Mouse (Mus musculus) embryonic facial prominence, embryonic 14.5 days (tissue): ENCODE measurements at regions not wholly inside any gene's neighbourhood (a gene's known extent, or its start where the extent isn't known, plus 50 kb on each side); places are given as distances from the start of the nearest gene placed in this dataset.

ENCODE experiments used
- ATAC-seq: fragments of 200-750 bp; cut with Nextera tagmentation; 2 replicates; pipeline ENCODE4 v1.8.0; 2017; ENCODE audit warnings: low read depth, moderate number of reproducible peaks, moderate TSS enrichment
- DNase-seq: peaks from one replicate; pipeline ENCODE4 v3.0.0-alpha.2; 2015; ENCODE audit warnings: low spot score
- H3K27ac ChIP-seq: fragments of 300-500 bp; sonication (generic); replicated peaks from 2 replicates; pipeline ENCODE4 v1.5.1; 2014; ENCODE audit warnings: low read depth, mild to moderate bottlenecking, low read length, moderate library complexity
- H3K27me3 ChIP-seq: fragments of 300-500 bp; sonication (generic); replicated peaks from 2 replicates; pipeline ENCODE4 v1.6.1; 2014; ENCODE audit warnings: low read length; ENCODE audit not compliant: control insufficient read depth, insufficient read depth
- H3K36me3 ChIP-seq: fragments of 300-500 bp; sonication (generic); 2 replicates; pipeline ENCODE4 v1.6.1; 2014; ENCODE audit warnings: low read length, mixed read lengths; ENCODE audit not compliant: control insufficient read depth, insufficient read depth
- H3K4me1 ChIP-seq: fragments of 300-500 bp; sonication (generic); 2 replicates; pipeline ENCODE4 v1.6.1; 2014; ENCODE audit warnings: antibody characterized with exemption, low read length; ENCODE audit not compliant: control insufficient read depth, insufficient read depth
- H3K4me2 ChIP-seq: fragments of 300-500 bp; sonication (generic); 2 replicates; pipeline ENCODE4 v1.6.1; 2014; ENCODE audit warnings: low read depth, mild to moderate bottlenecking, low read length, moderate library complexity, mixed read lengths
- H3K4me3 ChIP-seq: fragments of 300-500 bp; sonication (generic); 2 replicates; pipeline ENCODE4 v1.5.1; 2014; ENCODE audit warnings: low read depth, mild to moderate bottlenecking, low read length
- H3K9ac ChIP-seq: fragments of 300-500 bp; sonication (generic); 2 replicates; pipeline ENCODE4 v1.6.1; 2014; ENCODE audit warnings: low read depth, mild to moderate bottlenecking, low read length, moderate library complexity, mixed read lengths
- H3K9me3 ChIP-seq: fragments of 300-500 bp; sonication (generic); 2 replicates; pipeline ENCODE4 v1.6.1; 2016; ENCODE audit warnings: low read length; ENCODE audit not compliant: control insufficient read depth
- WGBS: fragments of 180-500 bp; shearing (Covaris S2); extraction: QIAGEN DNeasy Blood & Tissue Kit; methylation state at CpG from one replicate; pipeline ENCODE4 v1.1.7; 2014; 5-methylcytosine and 5-hydroxymethylcytosine counted together

DNA sequence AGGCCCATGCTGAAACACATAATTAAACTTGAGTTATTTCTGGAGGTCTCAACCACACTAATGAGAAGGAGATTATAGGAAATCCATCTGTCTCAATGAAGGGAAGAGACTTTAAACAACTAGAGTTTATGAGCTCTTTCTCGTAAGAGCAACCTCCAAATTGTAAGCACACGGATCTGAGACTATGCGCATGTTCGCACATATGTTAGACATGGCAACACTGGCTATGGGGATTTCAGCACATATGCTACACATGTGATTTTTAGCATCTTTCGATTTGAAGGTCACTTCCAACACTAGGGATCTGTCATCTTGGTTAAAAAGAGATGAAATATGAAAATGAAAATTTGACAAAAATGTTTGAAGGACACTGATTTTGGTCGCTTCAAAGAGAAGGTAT lies 105.5 kb upstream of the Spaca1 start:
- no peak for DNase-seq
- ATAC-seq: no peak
- 71% methylated on average over 6 of the region's 6 CpGs for WGBS

DNA sequence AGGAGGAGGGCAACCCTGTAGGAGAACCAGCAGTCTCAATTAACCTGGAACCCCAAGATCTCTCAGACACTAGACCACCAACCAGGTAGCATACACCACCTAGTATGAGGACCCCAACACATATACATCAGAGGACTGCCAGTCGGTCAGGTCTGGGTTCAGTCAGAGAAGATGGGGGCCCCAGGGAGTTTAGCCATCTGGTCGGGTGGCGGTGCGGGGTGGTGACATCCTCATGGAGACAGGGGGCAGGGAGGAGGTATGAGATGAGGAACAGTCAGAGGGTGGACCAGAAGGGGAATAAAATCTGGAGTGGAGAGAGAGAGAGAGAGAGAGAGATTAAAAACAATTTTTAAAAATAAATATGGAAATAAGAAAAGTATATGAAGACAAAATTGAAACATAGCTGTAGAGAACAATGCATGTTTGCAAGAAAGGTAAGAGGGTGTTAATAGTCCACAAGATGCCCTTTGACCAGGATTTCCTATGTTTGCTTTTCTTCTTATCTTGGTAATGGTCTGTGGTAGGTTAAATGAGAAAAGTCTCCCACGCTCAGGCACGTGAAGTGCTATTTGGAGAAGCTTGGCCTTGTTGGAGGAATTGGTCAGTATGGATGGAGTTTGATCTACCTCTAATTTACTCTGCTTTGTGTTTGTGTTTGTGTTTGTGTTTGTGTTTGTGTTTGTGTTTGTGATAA lies 108.0 kb upstream of the Spaca1 start:
- no peak overlapping the region for H3K9ac ChIP-seq
- DNase-seq (no peak), ATAC-seq (no peak)
- H3K27ac ChIP-seq: no peak overlapping the region
- no peaks in the 10 kb centered on the region for H3K9me3 ChIP-seq
- 86% methylated on average over 6 of the region's 6 CpGs for WGBS
- no peaks in the 10 kb centered on the region for H3K36me3 ChIP-seq
- no peaks in the 10 kb centered on the region for H3K27me3 ChIP-seq
- H3K4me1 ChIP-seq: no peaks in the 10 kb centered on the region
- no peak overlapping the region for H3K4me2 ChIP-seq
- H3K4me3 ChIP-seq: no peak overlapping the region

More for the DNA sequence above, 105.5 kb upstream of the Spaca1 start:
- Histone ChIP-seq H3K4me3 (no peak overlapping the region), H3K27ac (no peak overlapping the region), H3K4me2 (no peak overlapping the region), H3K9ac (no peak overlapping the region), H3K36me3 (no peaks in the 10 kb centered on the region), H3K27me3 (no peaks in the 10 kb centered on the region), H3K4me1 (no peaks in the 10 kb centered on the region), H3K9me3 (no peaks in the 10 kb centered on the region)

DNA sequence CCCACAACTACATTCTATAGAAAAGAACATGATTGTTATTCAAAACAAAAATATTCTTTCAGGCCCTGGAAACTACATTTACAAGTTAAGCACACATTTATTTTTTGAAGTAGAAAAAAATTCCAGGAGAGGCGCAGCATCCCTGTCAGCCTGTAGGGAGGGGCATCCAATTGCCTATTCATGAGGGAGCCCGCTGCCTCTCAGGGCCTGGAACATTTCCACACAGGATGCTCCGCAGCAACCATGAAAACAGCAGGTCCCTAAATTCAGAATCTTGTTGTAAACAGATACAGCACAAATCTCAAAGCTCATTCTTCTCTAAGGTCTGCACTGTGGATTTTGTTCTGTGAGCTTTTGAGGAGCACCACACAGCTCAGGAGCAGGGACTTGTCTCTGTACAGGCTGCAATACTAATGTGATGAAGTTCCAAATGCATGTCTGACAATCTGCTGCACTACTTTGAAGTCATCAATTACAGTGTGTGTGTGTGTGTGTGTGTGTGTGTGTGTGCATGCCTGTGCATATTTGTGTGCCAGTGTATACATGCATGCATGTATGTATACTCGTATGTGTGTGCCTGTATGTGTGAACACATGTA lies 121.4 kb upstream of the Spaca1 start:
- Histone ChIP-seq H3K4me1 (no peaks in the 10 kb centered on the region), H3K36me3 (no peaks in the 10 kb centered on the region), H3K4me2 (no peak overlapping the region), H3K4me3 (no peak overlapping the region), H3K9me3 (no peaks in the 10 kb centered on the region), H3K9ac (no peak overlapping the region), H3K27me3 (no peaks in the 10 kb centered on the region), H3K27ac (no peak overlapping the region)
- ATAC-seq: no peak
- DNase-seq: no peak
- 63% methylated on average over 4 of the region's 4 CpGs for WGBS

DNA sequence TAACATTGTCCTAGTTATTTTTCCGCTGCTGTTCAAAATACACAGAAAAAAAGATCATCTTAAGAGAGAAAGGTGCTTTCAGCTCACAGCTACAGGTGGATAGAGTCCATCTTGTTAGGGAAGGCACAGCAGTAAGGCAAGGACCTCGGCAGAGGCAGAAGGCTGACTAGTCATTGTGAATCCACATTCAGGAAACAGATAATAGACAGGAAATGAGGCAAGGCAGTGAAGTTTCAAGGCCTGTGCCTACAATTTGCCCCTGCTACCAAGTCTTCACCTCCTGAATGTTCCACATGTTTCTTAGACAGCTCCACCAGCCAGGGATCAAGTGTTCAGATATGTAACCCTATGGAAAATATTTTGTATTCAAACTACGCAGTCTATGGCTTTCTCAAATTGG lies 122.0 kb upstream of the Spaca1 start:
- ATAC-seq (no peak), DNase-seq (no peak)
- Histone ChIP-seq H3K4me1 (no peaks in the 10 kb centered on the region), H3K27me3 (no peaks in the 10 kb centered on the region), H3K9ac (no peak overlapping the region), H3K4me2 (no peak overlapping the region), H3K9me3 (no peaks in the 10 kb centered on the region), H3K27ac (no peak overlapping the region), H3K4me3 (no peak overlapping the region), H3K36me3 (no peaks in the 10 kb centered on the region)
- 66% methylated on average over 3 of the region's 3 CpGs for WGBS

DNA sequence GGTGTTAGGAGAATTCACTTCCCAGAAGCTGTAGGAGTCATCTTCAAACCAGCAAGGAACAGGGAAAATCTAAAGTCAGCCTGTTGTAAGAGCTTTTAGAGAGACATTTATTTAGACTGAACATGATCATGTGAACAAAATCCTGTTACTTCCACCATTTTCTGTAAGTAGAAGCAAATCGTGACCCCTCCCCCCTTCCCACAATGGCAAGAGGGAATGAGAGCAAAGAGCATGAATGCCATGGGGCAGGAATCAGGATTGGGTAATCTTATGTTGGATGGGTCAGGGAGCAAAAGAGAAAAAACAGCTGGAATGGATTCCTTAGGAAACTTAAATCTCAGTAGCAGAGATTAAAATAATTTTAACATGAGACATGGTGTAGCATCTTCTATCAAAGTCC lies 127.4 kb upstream of the Spaca1 start:
- 80% methylated on average over 1 of the region's 1 CpGs for WGBS
- ATAC-seq: no peak
- DNase-seq: no peak
- H3K4me3 ChIP-seq: no peak overlapping the region
- no peaks in the 10 kb centered on the region for H3K9me3 ChIP-seq
- H3K36me3 ChIP-seq: no peaks in the 10 kb centered on the region
- no peaks in the 10 kb centered on the region for H3K27me3 ChIP-seq
- H3K4me1 ChIP-seq: no peaks in the 10 kb centered on the region
- H3K4me2 ChIP-seq: no peak overlapping the region
- no peak overlapping the region for H3K9ac ChIP-seq
- H3K27ac ChIP-seq: no peak overlapping the region

DNA sequence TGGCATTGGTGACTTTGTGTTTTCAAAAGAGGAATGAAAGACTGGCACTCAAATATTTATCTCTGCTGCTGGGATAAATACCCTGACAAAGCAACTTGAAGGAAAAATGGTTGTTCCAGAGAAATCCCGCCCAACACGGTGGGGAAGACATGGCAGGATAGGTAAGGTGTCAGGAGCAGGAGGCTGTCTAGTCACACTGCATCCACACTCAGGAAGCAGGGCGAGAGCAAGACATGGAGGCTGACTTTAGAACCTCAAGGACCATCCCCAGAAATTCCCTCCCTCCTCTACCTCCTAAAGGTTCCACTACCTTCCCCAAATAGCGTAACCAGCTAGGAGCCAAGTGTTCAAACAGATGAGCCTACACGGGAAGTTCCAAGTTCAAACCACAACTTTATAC lies 136.5 kb upstream of the Spaca1 start:
- 86% methylated on average over 5 of the region's 5 CpGs for WGBS
- no peak for DNase-seq
- Histone ChIP-seq H3K27ac (no peak overlapping the region), H3K9ac (no peak overlapping the region), H3K4me3 (no peak overlapping the region), H3K4me1 (no peaks in the 10 kb centered on the region), H3K27me3 (no peaks in the 10 kb centered on the region), H3K36me3 (no peaks in the 10 kb centered on the region), H3K4me2 (no peak overlapping the region), H3K9me3 (no peaks in the 10 kb centered on the region)
- ATAC-seq: no peak

DNA sequence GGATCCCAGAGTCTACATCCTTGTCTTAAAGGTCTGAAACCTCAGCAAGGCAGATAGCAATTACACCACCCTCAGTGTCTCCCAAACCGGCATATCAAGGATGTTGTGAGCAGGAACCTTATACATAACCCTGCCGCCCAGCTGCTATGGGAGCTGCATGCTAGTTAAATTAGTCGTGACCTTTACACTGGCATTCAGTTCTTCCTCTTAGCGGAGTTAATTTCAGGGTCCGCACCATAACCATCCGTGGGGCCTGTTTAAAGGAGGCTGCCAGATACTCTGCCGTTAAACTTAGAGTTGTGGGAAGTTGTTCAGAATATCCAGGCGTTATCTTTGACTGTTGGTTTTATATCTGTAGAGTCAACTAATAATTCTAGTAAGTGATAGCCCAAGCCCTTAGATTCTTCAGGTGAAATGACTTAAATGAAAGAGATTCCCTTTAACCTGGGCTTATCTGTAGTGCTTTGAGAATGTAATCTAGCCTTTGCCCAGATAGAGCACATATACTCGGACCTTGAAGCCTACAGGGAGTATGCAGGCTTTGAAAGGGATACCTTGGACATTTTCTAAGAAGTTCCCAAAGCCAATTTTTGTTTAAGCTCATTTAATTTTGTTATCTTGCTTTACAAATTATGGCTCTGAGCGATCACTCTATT lies 153.3 kb upstream of the Spaca1 start:
- Histone ChIP-seq H3K4me2 (no peak overlapping the region), H3K4me1 (no peaks in the 10 kb centered on the region), H3K4me3 (no peak overlapping the region), H3K27ac (no peak overlapping the region), H3K9me3 (no peaks in the 10 kb centered on the region), H3K36me3 (no peaks in the 10 kb centered on the region), H3K9ac (no peak overlapping the region), H3K27me3 (no peaks in the 10 kb centered on the region)
- no peak for DNase-seq
- ATAC-seq: no peak
- WGBS: 71% methylated on average over 10 of the region's 10 CpGs

DNA sequence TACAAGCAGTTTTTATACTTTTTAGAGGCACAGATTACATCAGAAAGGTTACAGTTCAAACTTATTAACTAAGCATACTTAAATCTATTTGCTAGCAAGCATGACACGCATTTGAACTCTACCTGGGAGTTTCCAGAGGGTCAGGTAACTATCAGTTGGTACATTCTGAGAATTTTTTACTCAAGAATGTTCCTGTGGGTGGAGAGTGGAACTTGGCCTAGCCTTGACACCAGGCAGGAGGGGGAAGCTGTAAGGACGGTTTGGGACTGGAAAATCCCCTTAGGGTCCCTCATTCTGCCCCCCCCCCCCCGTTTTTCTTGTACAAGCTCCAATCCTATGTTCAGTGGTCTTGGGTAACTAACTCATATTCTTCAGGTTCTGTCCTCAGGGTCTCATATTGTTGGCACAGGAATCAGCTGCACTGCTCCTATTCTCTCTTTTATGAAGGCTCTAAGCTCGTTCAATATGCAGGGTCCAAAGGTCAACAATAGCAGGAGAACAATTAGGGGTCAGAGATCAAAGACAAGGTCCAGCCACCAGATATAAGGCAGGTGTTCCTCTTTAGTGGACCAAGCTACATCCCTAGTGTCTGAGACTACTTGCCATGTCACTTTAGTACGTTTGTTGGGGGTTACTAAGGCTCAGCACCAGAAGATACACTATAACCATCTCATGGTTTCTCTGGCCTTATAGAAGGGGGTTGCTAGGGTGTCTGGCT lies 159.3 kb upstream of the Spaca1 start:
- no peak overlapping the region for H3K4me2 ChIP-seq
- no peak overlapping the region for H3K27ac ChIP-seq
- DNase-seq: no peak
- H3K4me1 ChIP-seq: no peaks in the 10 kb centered on the region
- no peaks in the 10 kb centered on the region for H3K27me3 ChIP-seq
- H3K4me3 ChIP-seq: no peak overlapping the region
- no peak overlapping the region for H3K9ac ChIP-seq
- ATAC-seq: no peak
- no peaks in the 10 kb centered on the region for H3K36me3 ChIP-seq
- 56% methylated on average over 4 of the region's 5 CpGs for WGBS
- H3K9me3 ChIP-seq: no peaks in the 10 kb centered on the region
